Mouse (Mus musculus) brain, adult 2 months (tissue): ENCODE results near the gene Fbxl15.
A peak's percentile ranks its signal among the peaks of the same experiment; 100 is the strongest.

Experiments used
- DNase-seq: peaks from one replicate; pipeline ENCODE4 v3.0.0; 2011; ENCODE audit warnings: low read depth, low spot score

Gene Fbxl15

GRCm38 (mm10) chr19:46328081-46329030 is at the start of gene Fbxl15:
Gene Fbxl15, plus strand, starts transcription at chr19:46328184.
- peak; percentile 98 for DNase-seq

GRCm38 (mm10) chr19:46282081-46282849 is 45.7 kb upstream of the Fbxl15 start:
- no peak for DNase-seq

GRCm38 (mm10) chr19:46284686-46285085 is 43.3 kb upstream of the Fbxl15 start:
- peak; percentile 53 for DNase-seq

DNA sequence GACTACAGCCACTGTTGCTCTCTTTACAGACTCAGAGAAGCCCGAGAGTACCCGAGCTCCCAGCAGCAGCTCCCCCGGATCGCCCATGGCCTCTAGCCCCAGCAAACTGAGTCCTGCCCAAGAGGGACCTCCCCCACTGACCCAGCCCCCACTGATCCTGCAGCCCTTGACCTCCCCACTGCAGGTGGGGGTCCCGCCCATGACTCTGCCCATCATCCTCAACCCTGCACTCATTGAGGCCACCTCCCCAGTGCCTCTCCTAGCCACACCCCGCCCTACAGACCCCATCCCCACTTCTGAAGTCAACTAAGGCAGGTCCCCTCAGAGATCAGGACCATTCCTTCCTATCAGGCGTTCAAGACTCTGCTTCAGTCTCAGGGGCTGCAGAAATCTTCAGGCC is 42.4 kb upstream of the Fbxl15 start:
- DNase-seq: no peak

GRCm38 (mm10) chr19:46286047-46286446 is 41.9 kb upstream of the Fbxl15 start:
- DNase-seq: peak; percentile 84

- no peak for DNase-seq
Observed at GRCm38 (mm10) chr19:46286926-46287325, 41.1 kb upstream of the Fbxl15 start.

DNA sequence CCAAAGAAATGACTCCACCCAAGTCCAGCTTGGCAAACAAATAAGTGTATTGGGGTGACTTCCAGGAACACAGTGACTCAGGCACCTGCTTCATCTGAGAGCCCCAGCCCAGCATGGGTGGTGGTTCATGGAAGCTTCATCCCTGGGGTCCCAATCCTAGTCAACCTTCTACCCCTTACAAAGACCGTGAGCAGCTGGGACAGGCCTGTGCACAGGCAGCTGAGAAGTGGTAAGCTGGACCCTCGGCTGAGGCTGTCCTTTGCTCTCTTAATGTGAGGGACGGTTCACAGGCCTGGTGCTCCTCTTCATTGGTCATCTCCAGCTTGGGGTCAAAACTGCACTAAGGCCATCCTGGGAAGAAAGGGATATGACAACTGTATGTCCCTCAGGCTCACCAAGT is 40.4 kb upstream of the Fbxl15 start:
- no peak for DNase-seq

GRCm38 (mm10) chr19:46290535-46291105 is 37.4 kb upstream of the Fbxl15 start:
- no peak for DNase-seq

DNA sequence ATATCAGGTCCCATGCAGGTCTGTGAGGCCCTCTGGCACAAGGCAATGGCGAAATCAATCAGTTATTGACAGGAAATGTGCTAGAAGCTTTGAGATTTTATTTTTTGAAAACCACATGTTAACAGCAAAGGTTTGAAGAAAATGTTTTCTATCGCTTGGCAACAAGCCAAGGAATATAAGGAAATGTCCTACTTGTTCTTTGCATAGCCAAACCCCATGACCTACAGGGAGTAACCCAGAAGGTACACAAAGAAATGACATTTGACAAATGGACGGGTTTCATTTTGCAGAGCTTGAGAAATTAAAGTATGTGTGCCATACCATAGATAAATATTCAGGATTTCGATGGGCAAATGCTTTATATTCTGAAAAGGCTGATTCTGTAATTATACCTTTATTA is 31.0 kb upstream of the Fbxl15 start:
- no peak for DNase-seq

DNA sequence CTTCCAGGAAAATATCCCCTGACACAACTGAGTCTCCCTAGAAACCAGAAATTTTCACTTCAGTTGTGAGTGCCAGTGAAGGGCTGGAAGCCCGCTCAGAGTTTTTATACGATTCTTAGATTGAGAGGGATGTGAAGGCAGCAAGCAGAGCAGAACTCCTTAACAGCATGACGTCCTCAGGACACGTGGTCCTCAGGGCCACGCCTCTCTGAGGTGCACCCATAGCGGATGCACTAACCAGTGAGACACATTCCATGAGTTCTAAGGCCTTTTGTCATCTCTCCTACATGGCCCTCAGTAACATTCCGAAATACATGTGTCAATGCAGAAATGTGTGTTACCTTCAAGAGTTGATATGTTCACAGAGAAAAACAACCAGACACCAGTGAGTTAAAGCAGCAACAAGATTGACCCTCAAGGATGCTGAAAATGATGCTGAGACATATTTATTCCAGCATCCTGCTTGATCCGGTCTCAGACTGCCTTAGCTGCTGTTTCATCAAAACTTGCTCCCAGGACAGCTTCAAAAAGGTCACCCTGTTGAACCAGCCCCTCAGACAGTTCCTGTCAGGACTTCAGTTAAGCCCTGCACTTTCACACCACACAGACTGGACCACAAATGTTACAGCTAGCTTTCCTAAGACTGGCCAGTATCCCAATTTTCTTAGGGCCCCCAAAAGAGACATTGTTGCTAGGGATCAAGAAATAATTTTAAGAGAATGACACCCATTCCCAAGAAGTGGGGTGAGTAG is 27.5 kb upstream of the Fbxl15 start:
- DNase-seq: no peak

GRCm38 (mm10) chr19:46302551-46302950 is 25.4 kb upstream of the Fbxl15 start:
- DNase-seq: no peak

DNA sequence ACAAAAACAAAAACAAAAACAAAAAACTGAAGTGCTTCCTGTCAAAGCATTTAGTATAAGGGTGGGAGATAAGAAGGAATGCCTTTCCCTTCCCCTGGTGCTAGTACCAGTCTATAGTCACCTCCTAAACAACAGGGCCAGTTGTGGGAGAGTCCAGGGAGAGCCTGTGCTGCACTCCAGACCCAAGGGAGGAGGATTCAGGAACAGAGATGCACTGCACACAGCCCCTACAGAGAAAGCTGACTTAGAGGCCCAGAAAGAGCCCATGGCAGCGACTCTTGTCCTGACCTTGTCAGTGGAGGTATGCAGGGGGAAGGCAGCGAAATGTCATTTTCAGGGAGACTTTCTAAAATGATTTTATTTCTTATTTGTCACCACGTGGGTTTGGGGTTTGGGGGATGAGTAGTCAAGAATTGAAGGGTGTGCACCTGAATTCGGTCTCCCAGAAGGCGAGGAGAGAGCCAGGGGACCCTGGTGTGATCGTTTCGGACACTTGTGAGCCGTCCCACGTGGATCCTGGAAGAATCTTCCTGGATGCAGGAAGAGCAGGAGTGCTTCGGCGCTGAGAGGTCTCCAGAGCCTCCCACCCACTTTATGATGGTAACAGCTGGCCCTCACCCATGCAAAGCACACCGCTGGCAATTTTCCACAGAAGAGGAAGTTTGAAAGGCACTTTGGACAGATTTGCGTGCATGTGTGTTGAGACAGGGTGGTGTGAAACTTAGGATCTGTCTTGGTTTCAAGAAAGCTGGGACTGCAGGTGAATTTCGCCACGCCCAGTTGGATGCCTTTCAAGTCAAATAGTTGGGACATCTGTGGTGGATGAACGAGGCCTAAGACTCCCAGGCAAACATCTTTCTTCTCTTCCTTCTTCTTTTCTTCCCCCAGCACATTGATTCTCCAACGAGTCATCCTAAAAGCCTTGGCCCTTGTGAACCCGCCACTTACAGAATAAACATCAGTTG is 24.5 kb upstream of the Fbxl15 start:
- DNase-seq: no peak

DNA sequence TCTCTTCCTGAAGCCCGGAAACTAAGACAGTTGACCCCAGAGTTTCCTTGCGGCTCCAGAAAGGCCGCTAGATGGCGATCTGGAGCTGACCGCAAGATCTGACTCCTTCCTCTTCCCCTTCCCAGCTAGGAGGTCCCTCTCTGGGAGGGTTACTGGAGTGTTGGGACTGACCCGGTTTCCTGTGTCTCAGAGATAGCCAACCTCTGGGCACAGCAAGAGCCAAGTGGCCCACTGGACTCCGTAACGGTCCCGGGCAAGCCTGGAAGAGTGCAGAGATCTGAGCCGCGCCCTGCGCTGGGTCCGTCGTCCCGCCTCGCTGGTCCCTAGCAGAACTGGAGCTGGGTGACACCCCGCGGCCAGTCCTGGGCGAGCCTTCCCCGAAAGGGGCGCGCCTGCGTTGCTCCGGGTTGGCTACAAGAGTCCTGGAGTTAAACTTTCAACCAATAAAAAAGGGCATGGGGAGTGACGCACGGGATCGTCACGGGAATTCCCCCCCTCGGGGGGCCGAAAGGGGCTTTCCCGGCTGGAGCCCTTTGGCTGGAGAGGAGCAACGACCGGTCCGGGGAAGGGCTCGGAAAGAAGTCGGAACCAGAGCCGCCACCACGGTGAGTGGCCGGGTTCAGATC is 23.7 kb upstream of the Fbxl15 start, which contains the start of gene Nfkb2:
Nfkb2 (plus strand) TSS at position 105 of the 626 bp plus-strand sequence.
- peak; percentile 90 for DNase-seq

- DNase-seq: no peak
Observed at GRCm38 (mm10) chr19:46304908-46305333, 23.1 kb upstream of the Fbxl15 start.

- DNase-seq: peak; percentile 65
Observed at GRCm38 (mm10) chr19:46305432-46306267, 22.3 kb upstream of the Fbxl15 start.

GRCm38 (mm10) chr19:46306268-46306610 is 21.7 kb upstream of the Fbxl15 start:
- no peak for DNase-seq

GRCm38 (mm10) chr19:46306751-46307289 is 21.2 kb upstream of the Fbxl15 start:
- no peak for DNase-seq

DNA sequence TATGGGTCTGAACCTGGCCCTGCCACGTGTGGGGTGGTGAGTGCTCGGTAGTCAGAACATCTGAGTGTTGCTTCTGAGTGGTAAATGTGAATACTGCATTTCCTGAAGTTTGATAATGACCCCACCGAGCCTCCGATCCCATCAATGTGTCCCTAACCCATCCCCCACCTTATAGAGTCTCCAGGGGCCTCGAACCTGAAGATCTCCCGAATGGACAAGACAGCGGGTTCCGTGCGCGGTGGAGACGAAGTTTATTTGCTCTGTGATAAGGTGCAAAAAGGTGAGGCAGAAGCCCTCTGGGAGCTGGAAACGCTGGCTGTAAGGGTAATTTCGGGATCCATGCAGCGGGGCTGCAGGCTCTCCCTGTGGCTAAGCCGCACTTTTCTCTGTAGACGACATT is 20.2 kb upstream of the Fbxl15 start:
- no peak for DNase-seq

DNA sequence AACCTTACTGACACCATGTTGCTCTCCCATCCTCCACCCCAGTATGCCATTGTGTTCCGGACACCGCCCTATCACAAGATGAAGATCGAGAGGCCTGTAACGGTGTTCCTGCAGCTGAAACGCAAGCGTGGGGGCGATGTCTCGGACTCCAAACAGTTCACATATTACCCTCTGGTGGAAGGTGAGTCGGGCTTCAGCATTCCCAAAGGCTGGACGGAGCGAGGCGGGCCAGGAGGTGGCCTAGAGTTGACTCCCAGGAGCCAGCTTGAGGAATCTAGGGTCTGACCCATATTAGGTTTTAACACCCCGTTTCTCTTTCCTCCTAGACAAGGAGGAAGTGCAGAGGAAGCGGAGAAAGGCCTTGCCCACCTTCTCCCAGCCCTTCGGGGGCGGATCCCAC is 19.7 kb upstream of the Fbxl15 start:
- no peak for DNase-seq
